Mouse (Mus musculus) adrenal gland, adult (tissue): Measurements from ENCODE around the gene Lysmd2.
"Not testable (repeated sequence)": the region's sequence is repeated elsewhere in the genome, so short reads cannot be mapped to it uniquely, and the experiment has no call there.

Experiments
- DNase-seq, 2 experiments: peaks; one replicate each; pipeline ENCODE4 v3.0.0; 2022 to 2023; ENCODE audit warnings: low spot score in 1 of 2; ENCODE audit not compliant: inconsistent age in 2 of 2

Lysmd2 gene

GRCm38 (mm10) chr9:75626308-75626604 is 715 bp downstream of the Lysmd2 start:
- DNase-seq = peak in 1 of 2 experiments; percentile 84

- no peak for DNase-seq
Observed at GRCm38 (mm10) chr9:75630823-75631454, 5.4 kb downstream of the Lysmd2 start.

GRCm38 (mm10) chr9:75632111-75632510 is 6.6 kb downstream of the Lysmd2 start:
- DNase-seq = no peak

- DNase-seq = peak in 1 of 2 experiments; percentile 48
Observed at GRCm38 (mm10) chr9:75632902-75633301, 7.4 kb downstream of the Lysmd2 start.

- DNase-seq = no peak
Observed at GRCm38 (mm10) chr9:75633603-75634002, 8.1 kb downstream of the Lysmd2 start.

GRCm38 (mm10) chr9:75634226-75634625 is 8.7 kb downstream of the Lysmd2 start:
- no peak for DNase-seq

- DNase-seq = no peak
Observed at GRCm38 (mm10) chr9:75645405-75645804, 19.9 kb downstream of the Lysmd2 start.

GRCm38 (mm10) chr9:75653981-75654911 is 28.7 kb downstream of the Lysmd2 start:
- peak in 1 of 2 experiments; percentile 29 for DNase-seq

- DNase-seq = not testable (repeated sequence)
Observed at GRCm38 (mm10) chr9:75656456-75656855, 30.9 kb downstream of the Lysmd2 start.

- DNase-seq = no peak
Observed at GRCm38 (mm10) chr9:75660917-75661316, 35.4 kb downstream of the Lysmd2 start.

GRCm38 (mm10) chr9:75665364-75665763 is 39.8 kb downstream of the Lysmd2 start:
- DNase-seq = peak in 1 of 2 experiments; percentile 25

GRCm38 (mm10) chr9:75666612-75667011 is 41.1 kb downstream of the Lysmd2 start:
- DNase-seq = peak; percentile 23 to 43

GRCm38 (mm10) chr9:75672769-75673168 is 47.2 kb downstream of the Lysmd2 start:
- no peak for DNase-seq

- DNase-seq = no peak
Observed at GRCm38 (mm10) chr9:75676226-75676625, 50.7 kb downstream of the Lysmd2 start.

GRCm38 (mm10) chr9:75678341-75678740 is 52.8 kb downstream of the Lysmd2 start:
- no peak for DNase-seq

GRCm38 (mm10) chr9:75679629-75680028 is 54.1 kb downstream of the Lysmd2 start:
- DNase-seq = no peak

GRCm38 (mm10) chr9:75680606-75681005 is 55.1 kb downstream of the Lysmd2 start:
- DNase-seq = no peak

- DNase-seq = peak; percentile 68 to 77
Observed at GRCm38 (mm10) chr9:75683426-75684191, 58.1 kb downstream of the Lysmd2 start, which contains the start of gene Scg3. Gene Scg3 (minus strand): TSS chr9:75684056.

- no peak for DNase-seq
Observed at GRCm38 (mm10) chr9:75684292-75684691, 58.8 kb downstream of the Lysmd2 start.

- DNase-seq = no peak
Observed at GRCm38 (mm10) chr9:75684772-75685171, 59.2 kb downstream of the Lysmd2 start.
